Mouse (Mus musculus): ENCODE data around the gene Sft2d1. TPM values are rescaled to one million over a fixed set of nuclear protein-coding genes. Genes with fewer than 3 reads are reported as not detected.

The Sft2d1 gene
- polyA plus RNA-seq, 1 experiment from 2014 or later, result 61.0 TPM

DNA sequence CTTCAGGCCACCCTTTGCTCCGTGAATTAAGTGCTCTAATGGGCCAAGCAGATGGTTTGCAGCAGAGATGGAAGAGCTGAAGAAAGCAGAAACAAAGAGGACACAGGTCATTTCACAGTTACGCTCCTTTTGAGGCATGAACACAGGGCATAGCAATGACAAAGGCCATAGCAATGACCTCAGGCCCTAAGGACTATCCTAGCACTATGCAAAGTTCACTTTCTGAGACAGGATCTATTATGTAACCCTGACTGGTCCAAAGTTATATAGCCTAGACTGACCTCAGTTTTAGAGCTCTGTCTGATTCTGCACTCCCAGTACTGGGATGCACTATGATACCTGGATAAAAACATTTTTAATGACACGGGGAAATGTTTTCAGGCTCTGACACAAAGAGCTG lies 32.5 kb upstream of the Sft2d1 start:
- no peak for ATAC-seq (ENCODE audit: insufficient read depth)
- Histone ChIP-seq H3K4me1 (ENCODE audit: insufficient read depth) (no peaks in the 10 kb centered on the region), H3K27ac (ENCODE audit: low read depth) (no peak overlapping the region), H3K36me3 (ENCODE audit: insufficient read depth) (no peaks in the 10 kb centered on the region), H3K4me2 (no peak overlapping the region), H3K4me3 (ENCODE audit: low read depth, low read length) (no peak overlapping the region), H3K9me3 (ENCODE audit: low read depth, low read length) (no peaks in the 10 kb centered on the region), H3K27me3 (ENCODE audit: insufficient read depth, low read length) (no peaks in the 10 kb centered on the region), H3K9ac (no peak overlapping the region)
- WGBS, result 62% methylated on average over 3 of the region's 3 CpGs
- TF ChIP-seq CTCF (IDR thresholded peaks at IDR 0.05; ENCODE audit: low read depth), result no peak
- no peak for DNase-seq

DNA sequence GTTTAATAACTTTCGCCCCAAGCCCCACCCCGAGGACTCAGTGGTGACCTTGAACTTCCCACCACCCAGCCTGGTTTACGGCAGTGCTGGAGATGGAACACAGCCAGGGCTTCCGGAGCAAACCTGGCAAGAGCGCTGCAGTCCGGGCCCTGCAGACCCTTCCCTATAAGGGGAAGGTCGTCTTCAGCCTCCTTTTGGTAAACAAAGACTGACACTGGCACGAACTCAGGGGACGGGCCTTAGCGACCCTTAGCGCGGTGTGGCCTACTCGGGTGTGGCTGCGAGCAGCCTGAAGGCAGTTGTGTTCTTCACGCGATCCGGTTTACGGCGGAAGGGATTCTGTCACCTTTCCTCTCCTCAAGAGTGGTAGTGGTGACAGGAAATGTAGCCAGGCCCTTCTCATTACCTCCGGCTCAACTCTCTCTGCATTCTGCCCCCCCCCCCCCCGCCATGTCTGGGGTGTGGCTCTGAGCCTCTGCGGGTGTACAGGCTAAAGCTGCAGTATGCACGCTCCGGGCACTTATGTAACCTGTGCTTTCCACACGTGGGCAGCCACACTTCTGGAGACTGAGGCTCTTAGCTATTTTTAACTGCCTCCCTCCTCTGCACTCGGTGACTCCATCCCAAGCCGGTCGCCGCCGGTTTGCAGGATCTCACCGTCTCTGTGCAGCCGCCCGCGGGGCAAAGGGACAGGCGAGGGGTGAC lies 27.9 kb upstream of the Sft2d1 start, which contains the start of gene Mpc1:
Gene Mpc1 (plus strand): TSS at position 84 of the 705 bp plus-strand sequence.
- Histone ChIP-seq H3K4me3 (ENCODE audit: low read depth, low read length) (peak within 1 kb of the TSS; percentile 90), H3K4me1 (ENCODE audit: insufficient read depth) (0 out of 2 replicates have a peak, but pooled peaks cover 3% of the 10 kb centered on the region), H3K9ac (peak within 1 kb of the TSS; percentile 79), H3K4me2 (peak within 1 kb of the TSS; percentile 100), H3K9me3 (ENCODE audit: low read depth, low read length) (no peaks in the 10 kb centered on the region), H3K27ac (ENCODE audit: low read depth) (peak within 1 kb of the TSS; percentile 95), H3K36me3 (ENCODE audit: insufficient read depth) (no peaks in the 10 kb centered on the region), H3K27me3 (ENCODE audit: insufficient read depth, low read length) (no peaks in the 10 kb centered on the region)
- 1% methylated on average over 35 of the region's 35 CpGs for WGBS
- ATAC-seq (ENCODE audit: insufficient read depth) (peak; percentile 79), DNase-seq (peak; percentile 79)
- TF ChIP-seq CTCF (IDR thresholded peaks at IDR 0.05; ENCODE audit: low read depth), result no peak

DNA sequence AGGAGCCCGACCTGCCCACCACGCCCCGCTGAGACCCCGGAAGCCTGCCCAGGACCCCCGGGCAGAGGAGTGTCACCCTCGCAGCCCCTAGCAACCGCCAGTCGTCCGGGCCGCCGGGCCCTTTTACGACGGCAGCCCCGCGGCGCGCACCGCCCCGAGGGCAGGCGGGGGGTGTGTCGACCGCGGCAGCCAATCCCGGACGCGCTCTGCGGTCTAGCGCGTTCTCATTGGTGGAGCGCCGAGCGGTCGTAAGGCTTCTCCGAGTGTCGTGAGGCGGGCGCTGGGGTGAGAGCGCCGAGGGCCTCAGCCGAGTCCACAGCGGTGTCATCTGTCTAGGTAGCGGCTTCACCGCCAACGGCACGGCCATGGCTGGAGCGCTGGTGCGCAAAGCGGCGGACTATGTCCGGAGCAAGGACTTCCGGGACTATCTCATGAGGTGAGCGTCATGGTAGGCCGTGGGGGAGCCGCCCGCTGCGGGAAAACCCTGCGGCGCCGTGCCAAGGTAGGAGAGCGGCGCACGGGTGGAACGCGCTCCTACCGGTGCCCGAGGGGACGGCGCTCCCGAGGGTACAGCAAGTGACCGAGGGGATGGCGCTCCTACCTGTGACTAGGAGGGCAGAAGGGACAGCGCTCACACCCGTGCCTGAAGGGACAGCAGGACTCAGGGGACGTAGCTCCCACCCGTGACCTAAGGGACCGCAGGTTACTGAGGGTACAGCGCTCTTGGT lies 27.2 kb upstream of the Sft2d1 start:
- peak overlapping the region; percentile 95 for H3K27ac ChIP-seq (ENCODE audit: low read depth)
- no peaks in the 10 kb centered on the region for H3K27me3 ChIP-seq (ENCODE audit: insufficient read depth, low read length)
- H3K9me3 ChIP-seq (ENCODE audit: low read depth, low read length), result no peaks in the 10 kb centered on the region
- ATAC-seq (ENCODE audit: insufficient read depth) (peak; percentile 99), DNase-seq (peak; percentile 98)
- peak; percentile 55 for TF ChIP-seq CTCF (IDR thresholded peaks at IDR 0.05; ENCODE audit: low read depth)
- H3K4me1 ChIP-seq (ENCODE audit: insufficient read depth), result 0 out of 2 replicates have a peak, but pooled peaks cover 3% of the 10 kb centered on the region
- H3K9ac ChIP-seq, result peak overlapping the region; percentile 79
- H3K4me2 ChIP-seq, result peak overlapping the region; percentile 100
- H3K36me3 ChIP-seq (ENCODE audit: insufficient read depth), result no peaks in the 10 kb centered on the region
- peak overlapping the region; percentile 90 for H3K4me3 ChIP-seq (ENCODE audit: low read depth, low read length)
- under 1% methylated on average over 75 of the region's 77 CpGs for WGBS

DNA sequence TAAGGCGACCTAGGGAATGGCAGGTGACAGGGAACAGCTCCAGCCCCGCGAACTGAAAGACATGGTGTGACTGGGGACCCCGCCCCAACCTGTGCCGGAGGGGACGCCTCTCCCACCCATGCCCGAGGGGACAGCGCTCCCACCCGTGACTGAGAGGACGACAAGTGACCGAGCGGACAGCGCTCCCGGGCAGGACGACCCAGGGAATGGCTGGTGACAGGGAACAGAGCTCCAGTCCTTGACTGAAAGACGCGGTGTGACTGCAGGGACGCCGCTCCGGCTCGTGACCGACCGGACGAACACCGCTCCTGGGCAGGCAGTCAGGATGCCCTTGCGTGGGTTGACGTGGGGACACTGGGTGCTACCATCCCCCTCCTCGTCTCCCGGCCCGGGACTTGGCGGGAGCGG lies 26.6 kb upstream of the Sft2d1 start:
- peak overlapping the region; percentile 79 for H3K9ac ChIP-seq
- no peak overlapping the region for H3K27ac ChIP-seq (ENCODE audit: low read depth)
- no peaks in the 10 kb centered on the region for H3K9me3 ChIP-seq (ENCODE audit: low read depth, low read length)
- DNase-seq, result peak; percentile 33
- under 1% methylated on average over 32 of the region's 32 CpGs for WGBS
- no peak; the same call in 1 of the 2 replicates for ATAC-seq (ENCODE audit: insufficient read depth)
- H3K4me2 ChIP-seq, result peak overlapping the region; percentile 100
- no peaks in the 10 kb centered on the region for H3K36me3 ChIP-seq (ENCODE audit: insufficient read depth)
- no peaks in the 10 kb centered on the region for H3K27me3 ChIP-seq (ENCODE audit: insufficient read depth, low read length)
- TF ChIP-seq CTCF (IDR thresholded peaks at IDR 0.05; ENCODE audit: low read depth), result no peak
- 0 out of 2 replicates have a peak, but pooled peaks cover 3% of the 10 kb centered on the region for H3K4me1 ChIP-seq (ENCODE audit: insufficient read depth)
- peak overlapping the region; percentile 90 for H3K4me3 ChIP-seq (ENCODE audit: low read depth, low read length)

DNA sequence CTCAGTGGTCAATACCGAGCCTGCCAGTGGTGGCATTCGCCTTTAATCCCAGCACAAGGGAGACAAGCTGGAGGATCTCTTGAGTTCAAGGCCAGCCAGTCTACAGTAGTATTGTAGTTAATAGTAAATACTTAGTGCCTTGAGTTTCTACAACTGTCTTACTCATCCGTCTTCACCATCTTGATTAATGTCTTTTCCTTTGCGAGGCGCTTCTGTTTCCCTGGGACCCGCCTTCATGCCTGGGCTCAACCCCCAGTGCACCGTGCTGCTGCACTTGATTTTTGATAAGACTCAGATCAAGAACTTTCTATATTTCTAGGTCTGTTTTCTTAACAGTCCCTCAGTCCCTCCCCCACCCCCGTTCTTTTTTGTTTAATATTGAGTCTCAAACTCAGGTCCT lies 25.8 kb upstream of the Sft2d1 start:
- no peak for DNase-seq
- Histone ChIP-seq H3K9ac (no peak overlapping the region; the same call in 1 of the 2 replicates), H3K4me2 (peak overlapping the region; percentile 100), H3K27me3 (ENCODE audit: insufficient read depth, low read length) (no peaks in the 10 kb centered on the region), H3K4me3 (ENCODE audit: low read depth, low read length) (peak overlapping the region; percentile 90), H3K36me3 (ENCODE audit: insufficient read depth) (no peaks in the 10 kb centered on the region), H3K9me3 (ENCODE audit: low read depth, low read length) (no peaks in the 10 kb centered on the region), H3K4me1 (ENCODE audit: insufficient read depth) (0 out of 2 replicates have a peak, but pooled peaks cover 3% of the 10 kb centered on the region), H3K27ac (ENCODE audit: low read depth) (no peak overlapping the region)
- no peak for TF ChIP-seq CTCF (IDR thresholded peaks at IDR 0.05; ENCODE audit: low read depth)
- 29% methylated on average over 8 of the region's 8 CpGs for WGBS
- no peak for ATAC-seq (ENCODE audit: insufficient read depth)

DNA sequence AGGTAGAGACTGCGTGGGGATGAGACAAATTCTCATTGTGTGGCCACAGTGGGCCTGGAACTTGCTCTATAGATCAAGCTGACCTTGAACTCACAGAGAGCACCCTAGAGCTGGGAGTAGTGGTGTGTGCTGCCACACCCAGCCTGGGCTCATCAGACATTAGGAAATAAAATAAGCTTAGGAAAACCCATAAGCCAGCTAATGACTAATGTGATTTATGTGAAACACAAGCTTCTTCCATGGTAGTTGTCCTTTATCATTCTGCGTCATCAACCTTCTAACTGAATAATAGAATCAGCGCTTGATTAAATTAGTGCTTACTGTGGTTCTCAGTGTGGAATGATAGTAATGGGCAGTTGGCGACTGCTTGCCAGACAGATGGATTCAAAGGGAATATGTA lies 23.9 kb upstream of the Sft2d1 start:
- no peak for DNase-seq
- Histone ChIP-seq H3K4me3 (ENCODE audit: low read depth, low read length) (no peak overlapping the region), H3K27me3 (ENCODE audit: insufficient read depth, low read length) (no peaks in the 10 kb centered on the region), H3K9ac (no peak overlapping the region), H3K4me1 (ENCODE audit: insufficient read depth) (0 out of 2 replicates have a peak, but pooled peaks cover 3% of the 10 kb centered on the region), H3K9me3 (ENCODE audit: low read depth, low read length) (no peaks in the 10 kb centered on the region), H3K36me3 (ENCODE audit: insufficient read depth) (no peaks in the 10 kb centered on the region), H3K27ac (ENCODE audit: low read depth) (no peak overlapping the region), H3K4me2 (no peak overlapping the region)
- WGBS, result 91% methylated on average over 4 of the region's 4 CpGs
- TF ChIP-seq CTCF (IDR thresholded peaks at IDR 0.05; ENCODE audit: low read depth), result no peak
- no peak for ATAC-seq (ENCODE audit: insufficient read depth)
